Mouse (Mus musculus): ENCODE data around the gene Acox2. TPM values are rescaled to one million over a fixed set of nuclear protein-coding genes. Genes with fewer than 3 reads are reported as not detected.

Gene Acox2
- polyA plus RNA-seq, 1 experiment from 2014 or later: not detected

- 47% methylated on average over 5 of the region's 5 CpGs for WGBS
- Histone ChIP-seq H3K9ac (no peak overlapping the region), H3K36me3 (replicated peaks; ENCODE audit: control insufficient read depth, insufficient read depth) (no peaks in the 10 kb centered on the region), H3K4me1 (replicated peaks; ENCODE audit: control insufficient read depth, insufficient read depth, low read length) (no peaks in the 10 kb centered on the region), H3K27me3 (ENCODE audit: control insufficient read depth, insufficient read depth, low read length) (no peaks in the 10 kb centered on the region), H3K4me3 (replicated peaks; ENCODE audit: low read length) (no peak overlapping the region), H3K27ac (no peak overlapping the region), H3K9me3 (ENCODE audit: control insufficient read depth, low read length) (no peaks in the 10 kb centered on the region), H3K4me2 (replicated peaks) (no peak overlapping the region)
- DNase-seq (ENCODE audit: low spot score): no peak
- no peak for ATAC-seq (ENCODE audit: low FRiP score)
Measured at GRCm38 (mm10) chr14:8207543-8207942, 51.6 kb downstream of the Acox2 start.

- Histone ChIP-seq H3K27ac (no peak overlapping the region), H3K36me3 (replicated peaks; ENCODE audit: control insufficient read depth, insufficient read depth) (no peaks in the 10 kb centered on the region)
Measured at GRCm38 (mm10) chr14:8207105-8207504, 52.0 kb downstream of the Acox2 start.

GRCm38 (mm10) chr14:8206179-8206910, 52.8 kb downstream of the Acox2 start:
- no peak for ATAC-seq (ENCODE audit: low FRiP score)
- H3K9me3 ChIP-seq (ENCODE audit: control insufficient read depth, low read length): no peaks in the 10 kb centered on the region
- no peaks in the 10 kb centered on the region for H3K36me3 ChIP-seq (replicated peaks; ENCODE audit: control insufficient read depth, insufficient read depth)
- H3K27me3 ChIP-seq (ENCODE audit: control insufficient read depth, insufficient read depth, low read length): no peaks in the 10 kb centered on the region
- DNase-seq (ENCODE audit: low spot score): no peak
- WGBS: 58% methylated on average over 9 of the region's 9 CpGs
- H3K4me3 ChIP-seq (replicated peaks; ENCODE audit: low read length): no peak overlapping the region
- no peak overlapping the region for H3K4me2 ChIP-seq (replicated peaks)
- H3K27ac ChIP-seq: no peak overlapping the region
- no peaks in the 10 kb centered on the region for H3K4me1 ChIP-seq (replicated peaks; ENCODE audit: control insufficient read depth, insufficient read depth, low read length)
- H3K9ac ChIP-seq: no peak overlapping the region

More at GRCm38 (mm10) chr14:8207105-8207504, 52.0 kb downstream of the Acox2 start:
- Histone ChIP-seq H3K9ac (no peak overlapping the region), H3K4me1 (replicated peaks; ENCODE audit: control insufficient read depth, insufficient read depth, low read length) (no peaks in the 10 kb centered on the region), H3K4me2 (replicated peaks) (no peak overlapping the region), H3K27me3 (ENCODE audit: control insufficient read depth, insufficient read depth, low read length) (no peaks in the 10 kb centered on the region), H3K4me3 (replicated peaks; ENCODE audit: low read length) (no peak overlapping the region), H3K9me3 (ENCODE audit: control insufficient read depth, low read length) (no peaks in the 10 kb centered on the region)
- ATAC-seq (ENCODE audit: low FRiP score): peak; percentile 33; the same call in 1 of the 2 replicates
- 12% methylated on average over 5 of the region's 5 CpGs for whole genome bisulfite sequencing
- DNase-seq (ENCODE audit: low spot score): no peak

GRCm38 (mm10) chr14:8201715-8202114, 57.4 kb downstream of the Acox2 start:
- no peak for DNase-seq (ENCODE audit: low spot score)
- ATAC-seq (ENCODE audit: low FRiP score): no peak
- Histone ChIP-seq H3K36me3 (replicated peaks; ENCODE audit: control insufficient read depth, insufficient read depth) (no peaks in the 10 kb centered on the region), H3K4me3 (replicated peaks; ENCODE audit: low read length) (no peak overlapping the region), H3K27me3 (ENCODE audit: control insufficient read depth, insufficient read depth, low read length) (no peaks in the 10 kb centered on the region), H3K27ac (no peak overlapping the region), H3K4me2 (replicated peaks) (no peak overlapping the region), H3K9me3 (ENCODE audit: control insufficient read depth, low read length) (no peaks in the 10 kb centered on the region), H3K9ac (no peak overlapping the region), H3K4me1 (replicated peaks; ENCODE audit: control insufficient read depth, insufficient read depth, low read length) (no peaks in the 10 kb centered on the region)
- 90% methylated on average over 3 of the region's 3 CpGs for WGBS

- no peak overlapping the region for H3K9ac ChIP-seq
- no peak overlapping the region for H3K4me2 ChIP-seq (replicated peaks)
- no peak for ATAC-seq (ENCODE audit: low FRiP score)
- no peak overlapping the region for H3K4me3 ChIP-seq (replicated peaks; ENCODE audit: low read length)
- no peaks in the 10 kb centered on the region for H3K9me3 ChIP-seq (ENCODE audit: control insufficient read depth, low read length)
- no peak overlapping the region for H3K27ac ChIP-seq
- no peaks in the 10 kb centered on the region for H3K27me3 ChIP-seq (ENCODE audit: control insufficient read depth, insufficient read depth, low read length)
- no peaks in the 10 kb centered on the region for H3K36me3 ChIP-seq (replicated peaks; ENCODE audit: control insufficient read depth, insufficient read depth)
- WGBS: 76% methylated on average over 5 of the region's 5 CpGs
- DNase-seq (ENCODE audit: low spot score): no peak
- H3K4me1 ChIP-seq (replicated peaks; ENCODE audit: control insufficient read depth, insufficient read depth, low read length): no peaks in the 10 kb centered on the region
Measured at GRCm38 (mm10) chr14:8200769-8201168, 58.4 kb downstream of the Acox2 start.

GRCm38 (mm10) chr14:8192727-8193126, 66.4 kb downstream of the Acox2 start:
- no peak overlapping the region for H3K4me2 ChIP-seq (replicated peaks)
- no peaks in the 10 kb centered on the region for H3K36me3 ChIP-seq (replicated peaks; ENCODE audit: control insufficient read depth, insufficient read depth)
- no peak for ATAC-seq (ENCODE audit: low FRiP score)
- no peak overlapping the region for H3K9ac ChIP-seq
- H3K4me1 ChIP-seq (replicated peaks; ENCODE audit: control insufficient read depth, insufficient read depth, low read length): no peaks in the 10 kb centered on the region
- 88% methylated on average over 6 of the region's 6 CpGs for WGBS
- no peak for DNase-seq (ENCODE audit: low spot score)
- H3K27me3 ChIP-seq (ENCODE audit: control insufficient read depth, insufficient read depth, low read length): no peaks in the 10 kb centered on the region
- no peaks in the 10 kb centered on the region for H3K9me3 ChIP-seq (ENCODE audit: control insufficient read depth, low read length)
- no peak overlapping the region for H3K4me3 ChIP-seq (replicated peaks; ENCODE audit: low read length)
- no peak overlapping the region for H3K27ac ChIP-seq

- Histone ChIP-seq H3K4me3 (replicated peaks; ENCODE audit: low read length) (no peak overlapping the region), H3K27ac (no peak overlapping the region), H3K4me2 (replicated peaks) (no peak overlapping the region), H3K4me1 (replicated peaks; ENCODE audit: control insufficient read depth, insufficient read depth, low read length) (no peaks in the 10 kb centered on the region), H3K27me3 (ENCODE audit: control insufficient read depth, insufficient read depth, low read length) (no peaks in the 10 kb centered on the region), H3K36me3 (replicated peaks; ENCODE audit: control insufficient read depth, insufficient read depth) (no peaks in the 10 kb centered on the region), H3K9ac (no peak overlapping the region), H3K9me3 (ENCODE audit: control insufficient read depth, low read length) (no peaks in the 10 kb centered on the region)
- ATAC-seq (ENCODE audit: low FRiP score) (no peak), DNase-seq (ENCODE audit: low spot score) (no peak)
- 81% methylated on average over 12 of the region's 12 CpGs for WGBS
Measured at GRCm38 (mm10) chr14:8191331-8191965, 67.7 kb downstream of the Acox2 start.

- Histone ChIP-seq H3K9me3 (ENCODE audit: control insufficient read depth, low read length) (no peaks in the 10 kb centered on the region), H3K4me2 (replicated peaks) (no peak overlapping the region), H3K9ac (no peak overlapping the region), H3K36me3 (replicated peaks; ENCODE audit: control insufficient read depth, insufficient read depth) (no peaks in the 10 kb centered on the region), H3K27me3 (ENCODE audit: control insufficient read depth, insufficient read depth, low read length) (no peaks in the 10 kb centered on the region), H3K4me3 (replicated peaks; ENCODE audit: low read length) (no peak overlapping the region), H3K4me1 (replicated peaks; ENCODE audit: control insufficient read depth, insufficient read depth, low read length) (no peaks in the 10 kb centered on the region), H3K27ac (no peak overlapping the region)
- WGBS: 94% methylated on average over 3 of the region's 3 CpGs
- ATAC-seq (ENCODE audit: low FRiP score): no peak
- DNase-seq (ENCODE audit: low spot score): no peak
Measured at GRCm38 (mm10) chr14:8190556-8190955, 68.6 kb downstream of the Acox2 start.

GRCm38 (mm10) chr14:8186278-8187045, 72.7 kb downstream of the Acox2 start:
- H3K4me1 ChIP-seq (replicated peaks; ENCODE audit: control insufficient read depth, insufficient read depth, low read length): no peaks in the 10 kb centered on the region
- no peak overlapping the region for H3K4me2 ChIP-seq (replicated peaks)
- H3K36me3 ChIP-seq (replicated peaks; ENCODE audit: control insufficient read depth, insufficient read depth): no peaks in the 10 kb centered on the region
- no peak overlapping the region for H3K4me3 ChIP-seq (replicated peaks; ENCODE audit: low read length)
- H3K27ac ChIP-seq: no peak overlapping the region
- DNase-seq (ENCODE audit: low spot score) (no peak), ATAC-seq (ENCODE audit: low FRiP score) (no peak)
- no peak overlapping the region for H3K9ac ChIP-seq
- H3K27me3 ChIP-seq (ENCODE audit: control insufficient read depth, insufficient read depth, low read length): no peaks in the 10 kb centered on the region
- 87% methylated on average over 6 of the region's 6 CpGs for WGBS
- no peaks in the 10 kb centered on the region for H3K9me3 ChIP-seq (ENCODE audit: control insufficient read depth, low read length)

All from hindbrain, embryonic 14.5 days (tissue).